Mouse (Mus musculus): Measurements from ENCODE around the gene Nxpe3. TPM values are rescaled to one million over a fixed set of nuclear protein-coding genes. Genes with fewer than 3 reads are reported as not detected.
A peak's percentile ranks its signal among the peaks of the same experiment; 100 is the strongest.
"Not testable (repeated sequence)": the region's sequence is repeated elsewhere in the genome, so short reads cannot be mapped to it uniquely, and the experiment has no call there.

Nxpe3 gene
- polyA plus RNA-seq, 1 experiment, result 1.1 TPM

DNA sequence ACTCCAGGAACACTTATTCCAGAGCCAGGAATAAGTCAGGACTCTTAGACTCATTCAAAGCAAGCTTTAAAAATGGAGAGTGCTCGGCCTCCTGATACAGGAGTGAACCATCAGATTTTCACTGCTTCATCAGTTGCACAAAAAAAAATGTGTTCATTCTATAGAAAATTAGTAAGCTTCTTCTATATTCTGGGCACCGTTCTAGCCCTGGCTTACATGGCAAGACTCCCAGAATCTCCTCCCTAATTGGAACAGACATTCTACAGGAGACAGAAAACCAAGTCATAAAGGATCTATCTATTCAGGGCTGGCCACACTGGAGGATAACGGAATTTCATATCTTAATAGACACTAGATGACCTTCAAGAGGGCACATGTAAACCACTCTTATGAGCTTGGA is 34.0 kb downstream of the Nxpe3 start:
- no peak overlapping the region for H3K4me3 ChIP-seq (ENCODE audit: insufficient read depth, low read length)
- H3K27ac ChIP-seq (ENCODE audit: insufficient read depth, low read length), result no peak overlapping the region
- no peak for TF ChIP-seq POLR2A (IDR thresholded peaks at IDR 0.05; ENCODE audit: low read depth, low read length)
- TF ChIP-seq CTCF (IDR thresholded peaks at IDR 0.05; ENCODE audit: borderline replicate concordance, insufficient read depth, low read length), result no peak
- no peaks in the 10 kb centered on the region for H3K4me1 ChIP-seq (ENCODE audit: control insufficient read depth, insufficient read depth, low read length)

GRCm38 (mm10) chr16:55859421-55859820 is 35.7 kb downstream of the Nxpe3 start:
- not testable (repeated sequence) for H3K4me3 ChIP-seq (ENCODE audit: insufficient read depth, low read length); H3K27ac ChIP-seq (ENCODE audit: insufficient read depth, low read length); H3K4me1 ChIP-seq (ENCODE audit: control insufficient read depth, insufficient read depth, low read length)

DNA sequence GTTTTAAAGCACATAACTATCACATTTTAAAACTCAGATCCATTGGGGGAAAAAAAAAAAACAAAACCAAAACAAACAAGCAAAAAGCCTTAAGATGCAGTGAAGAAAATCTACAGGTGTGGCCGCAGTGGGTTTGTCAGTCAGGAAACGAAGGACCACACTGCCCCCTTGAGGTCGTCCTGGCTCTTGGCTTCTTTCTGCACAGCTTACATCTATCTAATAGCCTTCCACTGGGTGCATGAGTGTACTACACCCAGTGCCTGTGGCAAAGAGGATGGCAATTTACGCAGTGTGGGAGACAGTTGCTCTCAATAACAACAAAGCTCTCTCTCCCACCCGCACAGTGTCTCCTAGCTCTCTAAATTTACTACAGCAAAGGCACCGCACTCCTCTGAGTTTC is 36.6 kb downstream of the Nxpe3 start:
- TF ChIP-seq POLR2A (IDR thresholded peaks at IDR 0.05; ENCODE audit: low read depth, low read length) (no peak), CTCF (IDR thresholded peaks at IDR 0.05; ENCODE audit: borderline replicate concordance, insufficient read depth, low read length) (peak; percentile 77)

GRCm38 (mm10) chr16:55852943-55853727 is 42.0 kb downstream of the Nxpe3 start:
- TF ChIP-seq CTCF (IDR thresholded peaks at IDR 0.05; ENCODE audit: borderline replicate concordance, insufficient read depth, low read length), result peak; percentile 59; the same call in 1 of the 2 replicates
- TF ChIP-seq POLR2A (IDR thresholded peaks at IDR 0.05; ENCODE audit: low read depth, low read length), result no peak
- no peak overlapping the region for H3K27ac ChIP-seq (ENCODE audit: insufficient read depth, low read length)
- H3K4me1 ChIP-seq (ENCODE audit: control insufficient read depth, insufficient read depth, low read length), result no peaks in the 10 kb centered on the region
- H3K4me3 ChIP-seq (ENCODE audit: insufficient read depth, low read length), result no peak overlapping the region

More for the DNA sequence above, 36.6 kb downstream of the Nxpe3 start:
- Histone ChIP-seq H3K4me3 (ENCODE audit: insufficient read depth, low read length) (no peak overlapping the region), H3K4me1 (ENCODE audit: control insufficient read depth, insufficient read depth, low read length) (no peaks in the 10 kb centered on the region), H3K27ac (ENCODE audit: insufficient read depth, low read length) (no peak overlapping the region)

- H3K27ac ChIP-seq (ENCODE audit: insufficient read depth, low read length), result no peak overlapping the region
- no peaks in the 10 kb centered on the region for H3K4me1 ChIP-seq (ENCODE audit: control insufficient read depth, insufficient read depth, low read length)
Measured at GRCm38 (mm10) chr16:55852515-55852914, 42.6 kb downstream of the Nxpe3 start.

GRCm38 (mm10) chr16:55850485-55850884 is 44.6 kb downstream of the Nxpe3 start:
- Histone ChIP-seq H3K4me3 (ENCODE audit: insufficient read depth, low read length) (no peak overlapping the region), H3K4me1 (ENCODE audit: control insufficient read depth, insufficient read depth, low read length) (no peaks in the 10 kb centered on the region), H3K27ac (ENCODE audit: insufficient read depth, low read length) (no peak overlapping the region)
- TF ChIP-seq CTCF (IDR thresholded peaks at IDR 0.05; ENCODE audit: borderline replicate concordance, insufficient read depth, low read length) (no peak), POLR2A (IDR thresholded peaks at IDR 0.05; ENCODE audit: low read depth, low read length) (no peak)

More at GRCm38 (mm10) chr16:55852515-55852914, 42.6 kb downstream of the Nxpe3 start:
- TF ChIP-seq POLR2A (IDR thresholded peaks at IDR 0.05; ENCODE audit: low read depth, low read length) (no peak), CTCF (IDR thresholded peaks at IDR 0.05; ENCODE audit: borderline replicate concordance, insufficient read depth, low read length) (no peak)
- no peak overlapping the region for H3K4me3 ChIP-seq (ENCODE audit: insufficient read depth, low read length)

GRCm38 (mm10) chr16:55847679-55848078 is 47.4 kb downstream of the Nxpe3 start:
- Histone ChIP-seq H3K4me1 (ENCODE audit: control insufficient read depth, insufficient read depth, low read length) (peaks cover 6% of the 10 kb centered on the region; the same call in 1 of the 2 replicates), H3K4me3 (ENCODE audit: insufficient read depth, low read length) (no peak overlapping the region), H3K27ac (ENCODE audit: insufficient read depth, low read length) (no peak overlapping the region)
- TF ChIP-seq POLR2A (IDR thresholded peaks at IDR 0.05; ENCODE audit: low read depth, low read length) (no peak), CTCF (IDR thresholded peaks at IDR 0.05; ENCODE audit: borderline replicate concordance, insufficient read depth, low read length) (no peak)

- H3K27ac ChIP-seq (ENCODE audit: insufficient read depth, low read length), result no peak overlapping the region
- H3K4me3 ChIP-seq (ENCODE audit: insufficient read depth, low read length), result no peak overlapping the region
- TF ChIP-seq CTCF (IDR thresholded peaks at IDR 0.05; ENCODE audit: borderline replicate concordance, insufficient read depth, low read length) (no peak), POLR2A (IDR thresholded peaks at IDR 0.05; ENCODE audit: low read depth, low read length) (no peak)
- H3K4me1 ChIP-seq (ENCODE audit: control insufficient read depth, insufficient read depth, low read length), result peaks cover 6% of the 10 kb centered on the region; the same call in 1 of the 2 replicates
Measured at GRCm38 (mm10) chr16:55844847-55845246, 50.2 kb downstream of the Nxpe3 start.

- peaks cover 6% of the 10 kb centered on the region; the same call in 1 of the 2 replicates for H3K4me1 ChIP-seq (ENCODE audit: control insufficient read depth, insufficient read depth, low read length)
- no peak for TF ChIP-seq POLR2A (IDR thresholded peaks at IDR 0.05; ENCODE audit: low read depth, low read length)
- TF ChIP-seq CTCF (IDR thresholded peaks at IDR 0.05; ENCODE audit: borderline replicate concordance, insufficient read depth, low read length), result no peak
- H3K27ac ChIP-seq (ENCODE audit: insufficient read depth, low read length), result no peak overlapping the region
- no peak overlapping the region for H3K4me3 ChIP-seq (ENCODE audit: insufficient read depth, low read length)
Measured at GRCm38 (mm10) chr16:55843919-55844318, 51.2 kb downstream of the Nxpe3 start.

DNA sequence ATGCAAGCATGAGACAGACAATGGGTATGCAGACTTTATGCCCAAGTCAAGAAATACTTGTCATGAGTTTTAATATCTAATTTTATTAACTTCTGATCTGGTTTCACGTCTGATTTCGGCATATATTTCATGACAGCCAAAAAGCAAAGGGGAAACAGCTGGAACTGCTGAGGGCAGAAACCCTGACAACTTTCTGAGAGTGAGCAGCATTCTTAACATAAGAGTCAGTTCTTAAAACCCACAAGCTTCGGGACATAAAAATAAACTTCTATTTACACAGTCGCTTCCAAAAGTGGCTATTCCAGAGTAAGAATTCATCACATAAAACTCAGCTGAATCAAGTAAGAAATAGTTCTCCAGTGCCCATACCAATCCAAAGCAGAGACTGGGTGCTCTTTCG is 52.0 kb downstream of the Nxpe3 start:
- peak overlapping the region; percentile 83 for H3K27ac ChIP-seq (ENCODE audit: insufficient read depth, low read length)
- TF ChIP-seq CTCF (IDR thresholded peaks at IDR 0.05; ENCODE audit: borderline replicate concordance, insufficient read depth, low read length) (no peak), POLR2A (IDR thresholded peaks at IDR 0.05; ENCODE audit: low read depth, low read length) (no peak)
- no peak overlapping the region for H3K4me3 ChIP-seq (ENCODE audit: insufficient read depth, low read length)
- peaks cover 6% of the 10 kb centered on the region; the same call in 1 of the 2 replicates for H3K4me1 ChIP-seq (ENCODE audit: control insufficient read depth, insufficient read depth, low read length)
